Mouse (Mus musculus) retina, adult 2 months (tissue): ENCODE data around the gene Ston2.
"Not testable (repeated sequence)": the region's sequence is repeated elsewhere in the genome, so short reads cannot be mapped to it uniquely, and the experiment has no call there.

Experiments
- DNase-seq: peaks from one replicate; pipeline ENCODE4 v3.0.0-alpha.2; 2012; ENCODE audit warnings: low read depth, low spot score

Ston2 gene

DNA sequence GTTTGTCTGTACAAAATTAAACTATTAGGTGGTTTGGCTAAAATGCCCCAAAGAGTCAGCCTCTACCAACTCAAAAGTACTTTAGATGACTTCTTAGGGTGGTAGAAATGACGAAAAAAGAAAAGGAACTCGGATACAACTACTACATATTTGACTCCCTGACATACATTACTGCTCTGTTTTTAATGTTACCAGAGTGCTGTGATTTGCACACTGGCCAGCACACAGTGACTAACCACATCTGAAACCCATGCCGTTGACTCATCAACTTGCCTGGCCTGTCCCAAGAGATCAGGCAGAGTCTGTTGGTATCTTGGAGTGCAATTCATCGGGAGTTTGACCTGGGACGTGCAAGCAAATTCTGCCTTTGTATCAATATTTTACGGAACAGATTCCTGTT is 197.5 kb downstream of the Ston2 start:
- DNase-seq, result no peak

DNA sequence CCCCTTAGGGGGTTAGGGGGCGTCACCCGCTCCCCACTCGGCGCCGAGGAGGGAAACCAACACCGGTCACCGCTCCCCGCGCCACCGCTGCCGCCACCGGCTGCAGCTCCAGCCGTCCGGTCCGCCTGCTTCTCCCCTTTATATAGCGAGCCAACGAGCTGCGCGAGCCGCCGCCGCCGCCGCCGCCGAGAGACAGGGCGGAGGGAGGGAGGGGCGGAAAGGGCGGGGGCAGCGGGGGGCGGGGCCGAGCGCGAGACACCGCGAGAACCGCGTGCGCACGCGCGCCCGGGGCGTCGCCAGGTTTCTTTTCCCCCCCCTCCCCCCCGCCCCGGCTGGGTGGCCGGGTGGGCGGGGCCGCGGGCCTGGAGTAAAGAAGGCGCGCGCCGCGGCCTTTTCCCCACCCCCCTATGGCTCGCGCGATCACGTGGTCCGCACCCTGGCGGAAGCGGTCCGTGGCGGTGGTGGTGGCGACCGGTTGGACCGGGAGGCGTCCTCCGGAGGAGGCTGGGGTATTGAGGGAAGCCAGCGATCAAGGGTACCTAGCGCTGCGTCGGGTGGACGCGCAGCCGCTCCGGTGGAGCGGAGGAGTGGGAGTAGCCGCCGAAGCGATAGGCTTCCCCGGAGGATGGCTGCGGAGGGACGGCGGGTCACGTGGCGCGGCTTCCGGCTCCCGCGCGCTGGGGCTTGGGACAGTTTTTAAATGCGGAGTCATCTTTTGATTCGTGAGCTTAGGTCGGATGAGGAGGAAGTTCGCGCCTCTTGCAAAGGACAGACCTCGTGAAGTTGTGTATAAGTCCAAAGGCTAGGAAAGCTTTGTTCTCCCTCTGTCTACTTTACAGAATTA is 198.1 kb downstream of the Ston2 start, which contains the start of gene Gtf2a1:
Gene Gtf2a1 (minus strand): TSS at position 641 of the 844 bp plus-strand sequence.
- peak; percentile 97 for DNase-seq

DNA sequence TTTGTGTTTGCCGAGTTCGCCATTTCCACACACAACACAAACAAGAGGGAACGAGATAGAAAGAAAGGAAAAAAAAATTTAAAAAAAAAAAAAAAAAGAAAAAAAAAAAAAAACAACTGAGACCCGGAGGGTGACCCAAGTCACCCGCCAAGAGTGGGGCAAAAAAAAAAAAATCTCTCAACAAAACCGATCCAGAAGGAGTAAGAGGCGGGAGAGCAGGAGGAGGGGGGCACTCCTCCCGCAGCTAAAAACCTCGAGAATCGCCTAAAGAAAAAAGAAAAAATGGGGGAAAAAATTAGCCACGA is 198.7 kb downstream of the Ston2 start:
- no peak for DNase-seq

DNA sequence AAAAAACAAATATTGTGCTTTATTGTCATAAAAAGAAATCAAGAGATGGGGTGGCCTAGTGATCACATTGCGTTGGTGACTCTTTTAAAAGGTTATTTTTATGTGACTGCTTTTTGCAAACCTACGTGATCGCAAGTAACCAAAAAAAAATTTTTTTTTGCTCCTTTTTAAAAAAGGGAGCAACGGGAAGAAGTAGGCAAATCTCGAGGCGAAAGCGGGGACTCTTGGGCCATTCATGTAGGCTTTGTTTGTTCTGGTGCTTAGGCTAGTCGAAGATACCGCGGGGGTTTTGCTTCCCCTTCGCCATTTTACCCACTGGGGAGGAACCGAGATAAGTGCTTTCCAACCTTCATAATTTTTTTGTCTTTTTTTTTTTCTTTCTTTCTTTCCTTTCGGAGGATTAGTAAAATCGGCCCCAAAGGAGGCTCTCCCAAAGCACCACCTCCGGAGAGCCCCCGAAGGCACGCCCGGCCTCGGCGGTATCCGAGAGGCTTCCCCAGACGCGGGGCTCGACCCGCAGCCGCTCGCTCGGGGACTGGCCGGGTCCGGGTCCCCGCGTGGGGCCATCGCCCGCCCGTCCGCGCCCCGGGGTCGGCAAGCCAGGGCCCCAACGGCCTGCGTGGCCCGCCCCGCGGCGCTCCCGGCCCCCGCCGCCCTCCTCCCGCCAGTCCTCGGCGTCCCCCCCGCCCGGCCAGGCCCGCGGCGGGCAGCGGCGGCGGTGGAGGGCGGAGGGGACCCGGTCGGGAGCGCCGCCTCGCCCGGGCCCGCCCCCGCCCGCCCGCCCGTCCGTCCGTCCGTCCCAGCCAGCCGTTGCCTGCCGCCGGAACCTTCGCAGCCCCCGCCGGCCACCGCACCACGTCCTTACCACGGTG is 199.3 kb downstream of the Ston2 start:
- DNase-seq, result peak; percentile 41

DNA sequence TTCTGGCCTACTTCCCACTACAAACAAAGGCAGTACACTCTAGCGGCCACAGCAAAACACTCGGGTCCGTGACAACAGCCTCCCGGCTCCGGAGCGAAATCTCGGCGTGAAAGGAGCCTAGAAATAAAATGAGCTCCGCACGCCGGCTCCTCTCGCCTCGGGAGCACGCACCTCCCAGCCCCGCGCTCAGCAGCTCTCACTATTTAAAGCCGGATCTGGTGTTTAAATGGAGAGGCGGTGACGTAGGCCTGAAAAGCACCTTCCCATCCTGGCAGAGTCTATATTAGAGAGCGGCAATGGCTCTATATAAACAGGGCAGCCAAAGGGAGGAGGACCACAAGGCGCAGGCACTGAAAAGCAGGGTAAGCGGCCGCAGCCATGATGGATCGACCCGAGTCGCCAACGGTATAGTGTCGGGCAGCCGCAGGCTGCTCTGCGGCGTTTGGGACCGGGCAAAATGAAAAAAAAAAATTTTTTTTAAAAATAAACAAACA is 200.0 kb downstream of the Ston2 start:
- DNase-seq, result peak; percentile 92

DNA sequence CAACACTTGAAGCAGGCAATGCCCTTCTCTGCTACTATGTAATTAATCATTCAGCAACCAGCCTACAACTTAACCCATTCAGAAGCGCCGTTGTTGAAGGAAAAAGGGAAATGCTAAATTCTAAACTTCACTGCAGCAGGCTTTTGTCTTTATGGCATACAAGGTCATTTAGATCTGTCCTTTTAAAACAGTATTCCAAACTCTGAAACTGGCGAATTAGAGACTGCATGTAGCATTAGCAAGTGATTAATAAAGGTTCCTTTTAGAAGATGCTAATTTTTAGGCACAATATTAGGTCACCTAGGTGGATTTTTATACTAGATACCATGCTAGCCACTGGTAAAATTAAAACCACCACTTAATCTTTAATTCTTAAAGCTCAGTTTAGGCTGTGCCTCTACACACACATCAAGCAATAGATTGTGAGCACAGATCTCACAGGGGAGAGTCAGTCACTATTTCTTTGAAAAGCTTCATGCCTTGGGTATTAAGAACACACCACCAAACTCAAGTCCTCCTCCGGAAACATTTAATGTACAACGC is 200.6 kb downstream of the Ston2 start:
- DNase-seq, result no peak

GRCm38 (mm10) chr12:91587077-91587476 is 201.1 kb downstream of the Ston2 start:
- DNase-seq, result no peak

GRCm38 (mm10) chr12:91585815-91586214 is 202.4 kb downstream of the Ston2 start:
- DNase-seq, result not testable (repeated sequence)

- DNase-seq, result no peak
Observed at GRCm38 (mm10) chr12:91585206-91585605, 203.0 kb downstream of the Ston2 start.

GRCm38 (mm10) chr12:91583409-91583808 is 204.8 kb downstream of the Ston2 start:
- DNase-seq, result no peak
